Mouse (Mus musculus): ENCODE data around the gene Ifi35. TPM values are rescaled to one million over a fixed set of nuclear protein-coding genes. Genes with fewer than 3 reads are reported as not detected.
"Not testable (repeated sequence)": the region's sequence is repeated elsewhere in the genome, so short reads cannot be mapped to it uniquely, and the experiment has no call there.

The Ifi35 gene
- polyA plus RNA-seq, 1 experiment from 2014 or later: 102 TPM

DNA sequence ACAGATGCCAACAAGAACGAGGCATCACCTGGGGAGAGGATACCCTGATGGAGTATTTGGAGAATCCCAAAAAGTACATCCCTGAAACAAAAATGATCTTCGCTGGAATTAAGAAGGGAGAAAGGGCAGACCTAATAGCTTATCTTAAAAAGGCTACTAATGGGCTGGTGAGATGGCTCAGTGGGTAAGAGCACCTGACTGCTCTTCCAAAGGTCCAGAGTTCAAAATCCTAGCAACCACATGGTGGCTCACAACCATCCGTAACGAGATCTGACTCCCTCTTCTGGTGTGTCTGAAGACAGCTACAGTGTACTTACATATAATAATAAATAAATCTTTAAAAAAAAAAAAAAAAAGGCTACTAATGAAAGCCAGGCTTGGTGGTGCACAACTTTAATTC lies 28.2 kb downstream of the Ifi35 start:
- H3K4me1 ChIP-seq (replicated peaks; ENCODE audit: control insufficient read depth, insufficient read depth, low read length); H3K36me3 ChIP-seq (ENCODE audit: control insufficient read depth, insufficient read depth); H3K9ac ChIP-seq (ENCODE audit: low read depth, low read length); H3K9me3 ChIP-seq (ENCODE audit: control insufficient read depth); H3K4me3 ChIP-seq (ENCODE audit: low read depth, low read length); ATAC-seq; H3K4me2 ChIP-seq (replicated peaks; ENCODE audit: low read depth); H3K27me3 ChIP-seq (replicated peaks; ENCODE audit: control insufficient read depth, insufficient read depth, low read length); H3K27ac ChIP-seq (ENCODE audit: low read depth, low read length): not testable (repeated sequence)
- TF ChIP-seq CTCF (IDR thresholded peaks at IDR 0.05; ENCODE audit: low read depth): 0 out of 2 replicates have a peak, but pooled peaks have one; percentile 2
- WGBS: 63% methylated on average over 4 of the region's 4 CpGs

DNA sequence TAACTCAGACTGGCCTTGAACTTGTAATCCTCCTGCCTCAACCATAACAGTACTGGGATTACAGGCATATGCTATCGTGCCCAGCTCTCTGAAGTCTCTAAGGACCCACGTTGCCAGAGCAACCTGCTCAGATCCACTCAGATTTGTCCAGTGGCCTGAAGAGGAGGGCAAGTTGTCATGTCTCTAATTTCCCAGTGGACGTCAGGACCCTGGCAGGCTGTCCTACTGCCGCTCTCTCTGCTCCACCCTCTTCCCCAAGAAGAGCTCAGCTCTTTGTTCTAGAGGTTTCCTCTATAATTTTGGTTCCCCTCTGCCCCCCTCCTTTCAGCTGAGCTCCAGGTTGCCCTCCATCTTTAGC lies 29.0 kb downstream of the Ifi35 start:
- WGBS: 68% methylated on average over 4 of the region's 4 CpGs
- Histone ChIP-seq H3K9ac (ENCODE audit: low read depth, low read length) (no peak overlapping the region), H3K27ac (ENCODE audit: low read depth, low read length) (no peak overlapping the region), H3K27me3 (replicated peaks; ENCODE audit: control insufficient read depth, insufficient read depth, low read length) (no peaks in the 10 kb centered on the region), H3K9me3 (ENCODE audit: control insufficient read depth) (no peaks in the 10 kb centered on the region), H3K4me1 (replicated peaks; ENCODE audit: control insufficient read depth, insufficient read depth, low read length) (0 out of 2 replicates have a peak, but pooled peaks cover 5% of the 10 kb centered on the region), H3K4me2 (replicated peaks; ENCODE audit: low read depth) (no peak overlapping the region), H3K4me3 (ENCODE audit: low read depth, low read length) (no peak overlapping the region), H3K36me3 (ENCODE audit: control insufficient read depth, insufficient read depth) (no peaks in the 10 kb centered on the region)
- no peak for TF ChIP-seq CTCF (IDR thresholded peaks at IDR 0.05; ENCODE audit: low read depth)
- no peak for ATAC-seq

DNA sequence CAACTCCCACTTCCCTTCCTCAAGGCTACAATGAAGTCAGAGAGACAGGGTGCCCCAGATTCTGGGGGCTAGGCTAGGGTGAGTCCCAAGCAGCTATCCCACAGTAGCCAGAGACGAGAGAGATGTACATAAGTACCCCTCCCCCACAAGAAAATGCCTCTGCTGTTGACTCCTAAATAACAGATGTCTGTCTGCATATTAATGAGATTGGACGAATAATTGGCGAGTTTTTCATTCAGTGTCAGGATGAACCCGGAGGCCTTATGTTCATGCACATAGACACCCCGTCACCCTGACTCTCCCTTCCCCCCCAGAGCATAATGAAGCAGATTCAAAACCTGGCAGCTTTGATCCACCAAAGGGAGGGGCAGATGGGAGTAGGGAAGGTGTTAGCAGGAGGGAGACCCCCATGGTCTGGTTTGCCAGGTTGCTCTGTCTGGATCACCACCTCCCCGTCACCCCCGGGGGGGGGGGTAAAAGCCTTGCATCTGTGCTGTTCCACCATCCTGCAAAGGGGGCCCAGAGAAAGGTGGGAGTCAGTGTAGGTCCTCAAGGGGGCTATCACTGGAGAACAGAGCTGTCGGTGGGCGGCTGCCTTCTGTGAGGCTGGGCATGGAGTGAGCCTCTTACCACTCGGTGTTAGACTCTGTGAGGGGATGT lies 29.5 kb downstream of the Ifi35 start:
- Histone ChIP-seq H3K4me3 (ENCODE audit: low read depth, low read length) (no peak overlapping the region), H3K9ac (ENCODE audit: low read depth, low read length) (no peak overlapping the region), H3K4me2 (replicated peaks; ENCODE audit: low read depth) (no peak overlapping the region), H3K27me3 (replicated peaks; ENCODE audit: control insufficient read depth, insufficient read depth, low read length) (no peaks in the 10 kb centered on the region), H3K4me1 (replicated peaks; ENCODE audit: control insufficient read depth, insufficient read depth, low read length) (0 out of 2 replicates have a peak, but pooled peaks cover 5% of the 10 kb centered on the region), H3K9me3 (ENCODE audit: control insufficient read depth) (no peaks in the 10 kb centered on the region), H3K27ac (ENCODE audit: low read depth, low read length) (no peak overlapping the region), H3K36me3 (ENCODE audit: control insufficient read depth, insufficient read depth) (no peaks in the 10 kb centered on the region)
- TF ChIP-seq CTCF (IDR thresholded peaks at IDR 0.05; ENCODE audit: low read depth): no peak
- ATAC-seq: no peak
- 77% methylated on average over 10 of the region's 10 CpGs for WGBS

DNA sequence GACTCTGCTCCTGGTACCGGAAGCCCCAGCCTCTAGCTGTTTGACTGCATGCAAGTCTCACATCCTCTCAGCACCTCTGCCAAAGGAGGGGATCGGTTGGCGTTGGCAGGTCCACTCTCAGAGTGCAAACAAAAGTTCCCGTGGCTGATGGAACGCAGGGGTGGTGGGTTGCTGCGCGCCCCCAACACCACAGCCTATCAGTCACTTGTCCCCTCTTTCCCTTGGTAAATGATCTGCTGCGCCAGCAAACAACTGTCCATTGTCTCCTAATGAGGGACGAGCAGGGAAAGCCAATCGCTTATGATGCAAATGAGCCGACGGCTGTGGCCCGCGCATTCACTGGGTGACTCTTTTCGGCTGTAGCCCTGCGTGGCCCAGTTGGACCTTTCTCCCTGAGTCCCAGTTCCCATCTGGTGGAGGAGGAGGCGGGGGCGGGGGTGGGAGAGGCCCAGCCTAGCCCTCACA lies 31.0 kb downstream of the Ifi35 start:
- Histone ChIP-seq H3K36me3 (ENCODE audit: control insufficient read depth, insufficient read depth) (no peaks in the 10 kb centered on the region), H3K27ac (ENCODE audit: low read depth, low read length) (peak overlapping the region; percentile 5; the same call in 1 of the 2 replicates), H3K27me3 (replicated peaks; ENCODE audit: control insufficient read depth, insufficient read depth, low read length) (no peaks in the 10 kb centered on the region), H3K9me3 (ENCODE audit: control insufficient read depth) (no peaks in the 10 kb centered on the region), H3K9ac (ENCODE audit: low read depth, low read length) (no peak overlapping the region), H3K4me3 (ENCODE audit: low read depth, low read length) (no peak overlapping the region; the same call in 1 of the 2 replicates), H3K4me2 (replicated peaks; ENCODE audit: low read depth) (peak overlapping the region; percentile 52), H3K4me1 (replicated peaks; ENCODE audit: control insufficient read depth, insufficient read depth, low read length) (0 out of 2 replicates have a peak, but pooled peaks cover 5% of the 10 kb centered on the region)
- 10% methylated on average over 18 of the region's 18 CpGs for WGBS
- TF ChIP-seq CTCF (IDR thresholded peaks at IDR 0.05; ENCODE audit: low read depth): no peak
- no peak for ATAC-seq

DNA sequence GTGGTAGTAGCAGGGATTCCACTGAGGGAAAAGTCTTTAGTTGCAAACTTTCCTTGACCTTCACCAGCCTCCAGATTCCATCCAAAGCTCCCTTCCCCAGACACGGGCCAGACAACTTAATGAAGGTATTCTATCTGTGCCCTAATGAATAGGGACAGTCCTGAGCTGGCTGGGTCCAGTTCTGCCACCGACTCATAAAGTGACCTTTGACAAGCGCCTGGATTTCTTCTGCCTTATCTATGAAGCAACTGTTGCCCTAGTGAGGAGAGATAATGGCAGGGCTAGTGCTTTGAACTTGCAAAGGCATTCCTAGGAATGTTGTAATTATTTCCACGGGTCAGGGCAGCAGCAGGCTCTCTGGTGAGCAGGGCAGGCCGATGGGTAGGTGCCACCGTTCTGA lies 32.7 kb downstream of the Ifi35 start:
- TF ChIP-seq CTCF (IDR thresholded peaks at IDR 0.05; ENCODE audit: low read depth): no peak
- H3K4me3 ChIP-seq (ENCODE audit: low read depth, low read length): no peak overlapping the region
- WGBS: 9% methylated on average over 6 of the region's 6 CpGs
- peak overlapping the region; percentile 74 for H3K27ac ChIP-seq (ENCODE audit: low read depth, low read length)
- no peaks in the 10 kb centered on the region for H3K27me3 ChIP-seq (replicated peaks; ENCODE audit: control insufficient read depth, insufficient read depth, low read length)
- H3K9me3 ChIP-seq (ENCODE audit: control insufficient read depth): no peaks in the 10 kb centered on the region
- no peaks in the 10 kb centered on the region for H3K36me3 ChIP-seq (ENCODE audit: control insufficient read depth, insufficient read depth)
- H3K4me2 ChIP-seq (replicated peaks; ENCODE audit: low read depth): no peak overlapping the region
- no peak overlapping the region for H3K9ac ChIP-seq (ENCODE audit: low read depth, low read length)
- peak; percentile 87 for ATAC-seq
- 0 out of 2 replicates have a peak, but pooled peaks cover 7% of the 10 kb centered on the region for H3K4me1 ChIP-seq (replicated peaks; ENCODE audit: control insufficient read depth, insufficient read depth, low read length)

DNA sequence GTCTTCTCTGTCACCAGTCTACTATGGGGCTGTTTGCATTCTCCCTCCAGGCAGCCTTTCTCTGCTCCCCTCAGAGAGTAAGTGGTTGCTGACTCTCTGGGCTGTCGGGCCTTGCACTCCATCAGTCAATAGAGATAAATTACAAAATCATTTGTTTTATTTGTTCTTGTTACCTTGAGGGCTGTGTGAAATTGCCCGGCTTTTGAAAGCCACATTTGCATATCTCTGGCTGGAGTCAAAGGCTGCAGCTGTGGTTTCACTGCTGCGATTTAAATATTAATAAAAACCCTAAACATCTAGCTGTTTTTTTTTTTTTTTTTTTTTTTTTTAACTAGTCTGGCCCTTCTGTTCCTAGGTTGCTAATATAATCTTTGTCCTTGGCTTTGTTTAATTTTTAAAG lies 35.6 kb downstream of the Ifi35 start:
- Histone ChIP-seq H3K4me3 (ENCODE audit: low read depth, low read length) (no peak overlapping the region), H3K27ac (ENCODE audit: low read depth, low read length) (no peak overlapping the region), H3K4me1 (replicated peaks; ENCODE audit: control insufficient read depth, insufficient read depth, low read length) (0 out of 2 replicates have a peak, but pooled peaks cover 5% of the 10 kb centered on the region), H3K9me3 (ENCODE audit: control insufficient read depth) (no peaks in the 10 kb centered on the region), H3K4me2 (replicated peaks; ENCODE audit: low read depth) (no peak overlapping the region), H3K9ac (ENCODE audit: low read depth, low read length) (no peak overlapping the region), H3K27me3 (replicated peaks; ENCODE audit: control insufficient read depth, insufficient read depth, low read length) (no peaks in the 10 kb centered on the region), H3K36me3 (ENCODE audit: control insufficient read depth, insufficient read depth) (peaks cover 12% of the 10 kb centered on the region; the same call in 1 of the 2 replicates)
- no peak for ATAC-seq
- 21% methylated on average over 3 of the region's 3 CpGs for WGBS
- no peak for TF ChIP-seq CTCF (IDR thresholded peaks at IDR 0.05; ENCODE audit: low read depth)
